Mouse (Mus musculus) cortical plate, adult 2 months (tissue): ENCODE measurements around the gene Terf2ip.

Source experiments
- CTCF ChIP-seq: fragments of 200-500 bp; IDR thresholded peaks from 2 replicates; pipeline ENCODE4 v1.5.1; 2011; ENCODE audit warnings: mild to moderate bottlenecking, control low read depth, low read length; ENCODE audit not compliant: insufficient read depth; ENCODE audit errors: extremely low read depth
- POLR2A ChIP-seq: fragments of 200-500 bp; IDR thresholded peaks from 2 replicates; pipeline ENCODE4 v1.6.1; 2011; ENCODE audit warnings: mild to moderate bottlenecking, low read length, control low read depth; ENCODE audit not compliant: insufficient read depth; ENCODE audit errors: extremely low read depth

DNA sequence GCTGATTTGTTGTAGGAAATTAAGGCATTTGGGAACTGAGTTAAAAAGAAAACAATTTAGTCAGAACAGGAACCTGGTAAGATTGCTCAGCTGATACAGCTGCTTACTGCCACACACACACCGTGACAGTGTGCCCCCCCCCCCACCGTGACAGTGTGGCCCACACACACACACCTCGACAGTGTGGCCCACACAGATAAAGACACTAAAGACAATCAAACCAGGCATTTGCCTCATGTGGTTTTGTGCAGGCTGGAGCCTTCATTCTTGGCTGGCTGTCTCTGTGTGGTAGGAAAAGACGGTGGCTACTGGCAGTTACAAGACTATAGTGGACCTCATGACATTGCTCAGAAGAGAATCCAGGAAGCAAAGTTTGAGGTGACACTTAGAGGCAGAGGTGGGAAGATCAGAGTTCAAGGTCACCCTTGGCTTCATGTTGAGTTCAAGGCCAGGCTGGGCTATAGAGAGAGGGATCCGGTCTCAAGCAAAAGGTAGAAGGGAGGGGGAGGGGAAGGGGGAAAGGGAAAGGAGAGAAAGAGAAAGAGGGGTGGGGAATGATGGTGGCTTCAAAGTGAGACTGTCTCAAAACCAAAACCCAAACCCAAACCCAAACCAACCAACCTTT is 43.8 kb upstream of the Terf2ip start:
- TF ChIP-seq CTCF, result no peak
- no peak for TF ChIP-seq POLR2A
